Mouse (Mus musculus): ENCODE results near the gene Fam107b.

DNA sequence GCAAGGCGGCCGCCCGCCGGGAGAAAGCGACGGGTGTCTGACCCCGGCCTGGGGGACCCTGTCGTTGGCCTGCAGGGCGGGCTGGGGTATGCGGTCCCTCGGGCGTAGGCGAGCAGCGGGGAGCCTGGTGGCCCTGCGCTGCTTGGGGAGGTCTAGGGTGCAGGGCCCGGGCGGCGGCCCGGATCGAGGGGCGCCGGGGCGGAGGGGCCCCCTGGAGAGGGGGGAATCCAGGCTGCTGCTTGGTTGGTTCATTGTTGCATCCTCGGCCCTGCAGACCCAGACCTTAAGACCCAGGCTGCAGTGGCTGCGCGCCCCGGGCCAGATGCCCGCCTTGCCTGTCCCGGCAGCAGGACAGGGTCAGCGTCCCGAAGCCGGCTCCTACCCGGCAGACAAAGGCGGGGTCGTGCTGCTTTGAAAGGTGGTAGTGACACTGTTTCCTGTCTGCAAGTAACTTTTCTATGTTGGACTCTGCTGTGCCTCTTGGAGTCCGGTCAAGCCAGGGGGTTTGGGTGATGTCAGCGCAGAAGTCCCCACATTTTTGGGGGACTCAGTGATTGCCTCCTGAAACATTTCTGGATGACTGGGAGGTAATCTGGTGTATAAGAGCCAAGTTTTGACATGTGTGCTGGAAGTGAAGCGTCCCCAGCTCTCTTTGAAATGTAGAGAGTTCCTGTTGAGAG, 143.5 kb downstream of the Fam107b start:
- TF ChIP-seq CTCF (IDR thresholded peaks at IDR 0.05; ENCODE audit: insufficient read depth, low read depth, low read length) (no peak), POLR2A (IDR thresholded peaks at IDR 0.05; ENCODE audit: insufficient read depth, low read depth, low read length) (no peak)
